Mouse (Mus musculus) neural tube, embryonic 14.5 days (tissue): ENCODE data around the gene Arsk. TPM values are rescaled to one million over a fixed set of nuclear protein-coding genes. Genes with fewer than 3 reads are reported as not detected.

Source experiments
- ATAC-seq: fragments of 200-750 bp; cut with Nextera tagmentation; 2 replicates; pipeline ENCODE4 v1.8.0; 2017; ENCODE audit warnings: low read depth, mild to moderate bottlenecking, moderate TSS enrichment, moderate library complexity
- H3K27ac ChIP-seq: fragments of 300-500 bp; sonication (generic); 2 replicates; pipeline ENCODE4 v1.5.1; 2014; ENCODE audit warnings: low read depth, mild to moderate bottlenecking, control low read depth, low read length, moderate library complexity, mixed read lengths
- H3K27me3 ChIP-seq: fragments of 300-500 bp; sonication (generic); 2 replicates; pipeline ENCODE4 v1.6.1; 2014; ENCODE audit warnings: low read length; ENCODE audit not compliant: control insufficient read depth, insufficient read depth
- H3K36me3 ChIP-seq: fragments of 300-500 bp; sonication (generic); 2 replicates; pipeline ENCODE4 v1.6.1; 2014; ENCODE audit warnings: low read length, mixed read lengths; ENCODE audit not compliant: control insufficient read depth, insufficient read depth
- H3K4me1 ChIP-seq: fragments of 300-500 bp; sonication (generic); 2 replicates; pipeline ENCODE4 v1.6.1; 2014; ENCODE audit warnings: low read length; ENCODE audit not compliant: control insufficient read depth, insufficient read depth
- H3K4me2 ChIP-seq: fragments of 300-500 bp; sonication (generic); 2 replicates; pipeline ENCODE4 v1.6.1; 2014; ENCODE audit warnings: mild to moderate bottlenecking, low read depth, low read length, control low read depth
- H3K4me3 ChIP-seq: fragments of 300-500 bp; sonication (generic); 2 replicates; pipeline ENCODE4 v1.5.1; 2014; ENCODE audit warnings: low read depth, low read length, control low read depth, mixed read lengths
- H3K9ac ChIP-seq: fragments of 300-500 bp; sonication (generic); replicated peaks from 2 replicates; pipeline ENCODE4 v1.6.1; 2014; ENCODE audit warnings: low read depth, mild to moderate bottlenecking, control low read depth, low read length, mixed read lengths
- H3K9me3 ChIP-seq: fragments of 300-500 bp; sonication (generic); 2 replicates; pipeline ENCODE4 v1.6.1; 2016; ENCODE audit warnings: low read length; ENCODE audit not compliant: control insufficient read depth
- WGBS: fragments of 180-500 bp; shearing (Covaris S2); extraction: QIAGEN DNeasy Blood & Tissue Kit; methylation state at CpG from one replicate; pipeline ENCODE4 v1.1.7; 2014; 5-methylcytosine and 5-hydroxymethylcytosine counted together
- polyA plus RNA-seq: library from polyadenylated mRNA; unstranded; fragments of >200 nt; fragmentation: Nextera tagmentation; extraction: Ambion mirVana; gene quantifications from 2 replicates; pipeline ENCODE4 v1.2.1, GENCODE M21; 2014

Gene Arsk
- polyA plus RNA-seq, 1 experiment from 2014 or later: 6.9 TPM

DNA sequence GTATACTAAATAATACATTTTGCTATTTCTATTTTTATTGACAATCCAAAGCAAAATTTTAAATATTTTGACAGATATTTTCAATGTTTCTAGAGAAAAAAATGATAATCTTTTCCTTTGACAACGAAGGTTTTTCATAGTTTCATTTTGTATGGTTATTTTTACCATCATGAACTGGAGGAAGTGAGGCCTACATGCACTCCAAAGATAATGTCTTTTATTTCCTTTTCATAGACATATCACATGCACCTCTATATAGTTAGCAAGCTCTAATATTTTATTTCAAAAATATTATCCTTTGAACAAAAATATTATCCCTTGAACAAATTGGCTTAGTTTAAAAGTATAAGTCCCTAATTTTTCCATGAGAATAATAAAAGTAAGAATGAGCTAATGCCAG, 24.1 kb downstream of the Arsk start:
- Histone ChIP-seq H3K4me2 (no peak overlapping the region), H3K4me1 (no peaks in the 10 kb centered on the region), H3K4me3 (no peak overlapping the region), H3K36me3 (no peaks in the 10 kb centered on the region), H3K27ac (no peak overlapping the region), H3K27me3 (no peaks in the 10 kb centered on the region), H3K9ac (no peak overlapping the region), H3K9me3 (no peaks in the 10 kb centered on the region)
- whole genome bisulfite sequencing: 91% methylated on average over 1 of the region's 1 CpGs
- ATAC-seq: no peak

DNA sequence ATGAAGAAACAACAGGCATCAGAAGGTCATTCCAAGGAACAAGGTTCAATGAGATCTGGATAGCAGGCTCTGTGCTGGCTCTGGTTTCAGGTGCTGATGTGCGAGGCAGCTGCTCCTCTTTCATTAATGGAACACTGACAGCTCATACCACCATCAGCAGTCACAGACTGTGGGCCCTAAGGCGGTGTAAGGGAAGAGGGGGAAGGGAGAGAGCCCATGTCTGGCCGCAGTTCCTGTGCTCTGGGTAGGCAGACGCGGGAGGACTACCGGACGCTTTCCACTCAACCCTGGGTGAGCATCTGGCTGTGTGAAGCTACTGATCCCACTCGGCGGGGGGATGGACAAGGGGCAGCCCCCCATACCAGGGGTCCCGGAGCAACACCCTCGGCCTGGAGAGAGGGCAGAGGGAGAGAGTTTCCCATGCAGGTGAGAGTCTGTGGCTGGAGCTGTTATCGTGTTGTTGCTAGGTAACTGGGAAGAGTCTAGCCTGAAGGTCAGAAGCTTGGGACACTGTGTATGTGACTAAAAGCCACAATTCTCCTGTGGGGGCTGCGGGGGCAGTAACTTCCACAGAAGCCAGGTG, 34.0 kb downstream of the Arsk start:
- Histone ChIP-seq H3K4me2 (no peak overlapping the region), H3K27ac (no peak overlapping the region), H3K27me3 (no peaks in the 10 kb centered on the region), H3K4me3 (no peak overlapping the region), H3K36me3 (no peaks in the 10 kb centered on the region), H3K9me3 (no peaks in the 10 kb centered on the region), H3K4me1 (no peaks in the 10 kb centered on the region), H3K9ac (no peak overlapping the region)
- no peak for ATAC-seq
- 87% methylated on average over 13 of the region's 13 CpGs for WGBS

- no peak overlapping the region for H3K9ac ChIP-seq
- no peak for ATAC-seq
- H3K36me3 ChIP-seq: no peaks in the 10 kb centered on the region
- no peak overlapping the region for H3K27ac ChIP-seq
- no peak overlapping the region for H3K4me2 ChIP-seq
- H3K27me3 ChIP-seq: no peaks in the 10 kb centered on the region
- H3K9me3 ChIP-seq: no peaks in the 10 kb centered on the region
- no peaks in the 10 kb centered on the region for H3K4me1 ChIP-seq
- H3K4me3 ChIP-seq: no peak overlapping the region
- whole genome bisulfite sequencing: 88% methylated on average over 4 of the region's 4 CpGs
These were observed 34.9 kb downstream of the Arsk start for GRCm38 (mm10) chr13:76063548-76063947.

- H3K36me3 ChIP-seq: no peaks in the 10 kb centered on the region
- H3K4me3 ChIP-seq: no peak overlapping the region
- no peak for ATAC-seq
- no peaks in the 10 kb centered on the region for H3K4me1 ChIP-seq
- no peak overlapping the region for H3K9ac ChIP-seq
- H3K9me3 ChIP-seq: no peaks in the 10 kb centered on the region
- no peaks in the 10 kb centered on the region for H3K27me3 ChIP-seq
- no peak overlapping the region for H3K27ac ChIP-seq
- no peak overlapping the region for H3K4me2 ChIP-seq
- 94% methylated on average over 3 of the region's 3 CpGs for WGBS
These were observed 35.9 kb downstream of the Arsk start for GRCm38 (mm10) chr13:76062569-76062968.

DNA sequence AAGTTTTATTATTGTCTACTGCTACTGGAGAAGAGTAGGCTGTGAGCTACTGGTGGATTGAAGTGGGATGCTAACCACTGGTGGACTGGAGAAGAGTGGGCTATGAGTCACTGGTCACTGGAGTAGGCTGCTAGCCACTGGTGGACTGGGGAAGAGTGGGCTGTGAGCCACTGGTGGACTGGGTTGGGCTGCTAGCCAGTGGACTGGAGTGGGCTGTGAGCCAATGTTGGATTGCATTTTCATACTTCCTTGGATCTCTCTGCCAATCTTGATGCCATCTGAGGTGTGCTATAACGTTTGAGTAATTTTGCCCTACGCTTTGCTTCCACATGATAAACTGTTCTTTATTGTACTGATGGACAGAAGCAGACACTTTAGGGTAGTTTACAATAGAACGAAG, 36.3 kb downstream of the Arsk start:
- no peak overlapping the region for H3K4me2 ChIP-seq
- no peak for ATAC-seq
- 91% methylated on average over 3 of the region's 3 CpGs for WGBS

GRCm38 (mm10) chr13:76059591-76059990, 38.9 kb downstream of the Arsk start:
- Histone ChIP-seq H3K4me3 (no peak overlapping the region), H3K27ac (no peak overlapping the region), H3K36me3 (no peaks in the 10 kb centered on the region), H3K4me2 (no peak overlapping the region), H3K9me3 (no peaks in the 10 kb centered on the region), H3K4me1 (no peaks in the 10 kb centered on the region; the same call in 1 of the 2 replicates), H3K27me3 (peaks cover 5% of the 10 kb centered on the region), H3K9ac (no peak overlapping the region)
- 92% methylated on average over 4 of the region's 4 CpGs for WGBS
- ATAC-seq: no peak

More for the DNA sequence above, 36.3 kb downstream of the Arsk start:
- no peak overlapping the region for H3K27ac ChIP-seq
- no peaks in the 10 kb centered on the region for H3K4me1 ChIP-seq
- no peak overlapping the region for H3K9ac ChIP-seq
- no peaks in the 10 kb centered on the region for H3K9me3 ChIP-seq
- H3K36me3 ChIP-seq: no peaks in the 10 kb centered on the region
- no peak overlapping the region for H3K4me3 ChIP-seq
- no peaks in the 10 kb centered on the region for H3K27me3 ChIP-seq

DNA sequence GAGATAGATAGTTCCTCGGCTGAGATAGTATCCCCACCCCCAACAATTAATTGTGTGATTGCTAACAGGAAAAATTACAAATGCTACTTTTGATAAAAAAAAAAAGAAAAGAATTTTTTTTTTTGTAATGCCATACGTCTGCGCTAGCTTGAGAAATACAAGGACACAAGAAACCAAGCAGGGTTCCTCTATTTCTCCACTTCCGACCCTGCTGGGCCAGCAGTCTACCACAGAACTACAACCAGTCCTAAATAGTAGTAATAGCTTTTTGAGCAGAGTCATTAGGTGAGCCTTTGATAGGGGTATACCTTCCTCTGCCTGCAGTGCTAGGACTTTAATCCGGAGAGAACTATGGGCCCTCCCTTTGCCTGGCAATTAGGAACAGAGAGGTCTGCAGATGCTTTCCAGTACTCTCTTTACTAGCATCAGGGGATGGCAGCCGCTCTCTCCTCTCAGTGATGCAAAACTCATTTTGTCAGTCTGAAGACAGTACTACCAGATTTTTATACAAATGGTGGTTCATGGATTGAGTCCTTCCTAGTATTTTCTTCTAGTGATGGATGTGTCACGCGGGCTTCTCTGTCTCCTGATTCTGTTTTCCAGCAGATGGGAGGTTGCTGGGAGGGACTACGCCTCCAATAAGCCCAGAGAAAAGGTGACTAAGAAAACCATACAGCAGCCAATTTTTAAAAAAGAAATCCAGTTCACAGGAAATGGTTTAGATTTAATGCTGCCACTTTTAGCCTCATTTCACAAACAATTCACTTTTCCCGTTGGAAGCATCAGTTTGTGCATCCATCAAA, 41.0 kb downstream of the Arsk start:
- ATAC-seq: no peak
- no peak overlapping the region for H3K4me3 ChIP-seq
- no peaks in the 10 kb centered on the region for H3K36me3 ChIP-seq

GRCm38 (mm10) chr13:76056896-76057266, 41.6 kb downstream of the Arsk start, which contains the start of gene Gpr150:
TSS of gene Gpr150 (minus strand) at chr13:76056996.
- Histone ChIP-seq H3K4me3 (peak within 1 kb of the TSS; percentile 64), H3K4me1 (no peaks in the 10 kb centered on the region; the same call in 1 of the 2 replicates), H3K27ac (peak within 1 kb of the TSS; percentile 16; the same call in 1 of the 2 replicates), H3K27me3 (peaks cover 12% of the 10 kb centered on the region), H3K9me3 (no peaks in the 10 kb centered on the region), H3K36me3 (no peaks in the 10 kb centered on the region), H3K9ac (peak within 1 kb of the TSS; percentile 58), H3K4me2 (peak within 1 kb of the TSS; percentile 99)
- WGBS: 10% methylated on average over 8 of the region's 10 CpGs
- no peak for ATAC-seq

More for the DNA sequence above, 41.0 kb downstream of the Arsk start:
- Histone ChIP-seq H3K9me3 (no peaks in the 10 kb centered on the region), H3K4me1 (no peaks in the 10 kb centered on the region; the same call in 1 of the 2 replicates), H3K9ac (no peak overlapping the region), H3K27me3 (peaks cover 12% of the 10 kb centered on the region), H3K27ac (no peak overlapping the region), H3K4me2 (peak overlapping the region; percentile 99; the same call in 1 of the 2 replicates)
- 59% methylated on average over 10 of the region's 10 CpGs for WGBS

DNA sequence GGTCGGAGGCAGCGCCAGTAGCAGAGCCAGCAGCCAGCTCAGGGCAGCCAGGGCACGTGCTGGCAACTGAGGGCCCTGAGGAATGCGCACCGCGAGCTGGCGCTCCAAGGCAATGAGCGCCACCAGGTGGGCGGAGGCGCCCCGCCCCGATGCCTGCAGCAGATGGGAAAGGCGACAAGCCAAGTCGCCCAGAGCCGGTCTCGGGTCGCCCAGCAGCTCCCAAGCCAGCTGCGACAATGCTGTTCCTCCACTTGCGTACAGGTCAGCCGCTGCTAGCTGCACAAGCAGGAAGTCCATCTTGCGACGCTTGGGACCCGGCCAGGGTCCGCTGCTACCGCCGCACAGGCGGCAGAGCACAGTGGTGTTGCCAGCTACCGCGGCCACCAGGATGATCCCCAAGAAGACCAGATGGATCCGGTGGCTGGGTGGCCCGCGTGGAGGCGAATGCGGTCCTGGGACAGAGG, 42.2 kb downstream of the Arsk start:
- H3K27ac ChIP-seq: peak overlapping the region; percentile 16; the same call in 1 of the 2 replicates
- under 1% methylated on average over 33 of the region's 34 CpGs for WGBS
- ATAC-seq: peak; percentile 95
- peak overlapping the region; percentile 58 for H3K9ac ChIP-seq
- H3K4me2 ChIP-seq: peak overlapping the region; percentile 99
- peak overlapping the region; percentile 64 for H3K4me3 ChIP-seq
- H3K27me3 ChIP-seq: peaks cover 12% of the 10 kb centered on the region
- no peaks in the 10 kb centered on the region; the same call in 1 of the 2 replicates for H3K4me1 ChIP-seq
- no peaks in the 10 kb centered on the region for H3K36me3 ChIP-seq
- H3K9me3 ChIP-seq: no peaks in the 10 kb centered on the region
